Comparison of ENCODE assay signal across 10 mouse cellular contexts in genomic region chr19:46620016-46620808, GRCm38 (mm10). TPM values are rescaled to one million over a fixed set of nuclear protein-coding genes. Genes with fewer than 3 reads are reported as not detected.
DNase-seq lines count a peak whose midpoint lies in the region; ATAC-seq and TF ChIP-seq lines count a peak whose summit lies in the region.
"Had no signal": no experiment of that assay in that cellular context is flagged by ENCODE, and none has a peak within 500 bp of the region (broad histone marks: within the 10 kb centered on the region; RNA-seq: fewer than 3 reads in every experiment).

No protein-coding gene starts in this region.

- H3K4me2 ChIP-seq in forebrain, postnatal 0 days (ENCODE audit: low read depth) = no peak overlapping the region
- no peak overlapping the region for H3K4me2 ChIP-seq in forebrain, embryonic 14.5 days (ENCODE audit: low read length)
- no peak overlapping the region for H3K4me2 ChIP-seq in lung, embryonic 14.5 days
- H3K4me2 ChIP-seq: forebrain, embryonic 15.5 days had no signal

- H3K4me1 ChIP-seq in forebrain, postnatal 0 days (ENCODE audit: insufficient read depth) = peaks cover 25% of the 10 kb centered on the region; the same call in 1 of the 2 replicates
- H3K4me1 ChIP-seq in forebrain, embryonic 14.5 days (ENCODE audit: control insufficient read depth, insufficient read depth, low read length) = peaks cover 13% of the 10 kb centered on the region
- H3K4me1 ChIP-seq in lung, embryonic 14.5 days (ENCODE audit: insufficient read depth) = peaks cover 53% of the 10 kb centered on the region
- peaks cover 69% of the 10 kb centered on the region for H3K4me1 ChIP-seq in brown adipose tissue, adult 24 weeks (ENCODE audit: control insufficient read depth, insufficient read depth, insufficient read length, low read length)

- WGBS in forebrain, postnatal 0 days = 78% methylated on average over 14 of the region's 14 CpGs
- WGBS in forebrain, embryonic 14.5 days = 90% methylated on average over 14 of the region's 14 CpGs
- WGBS in lung, embryonic 14.5 days = 59% methylated on average over 14 of the region's 14 CpGs

- H3K27me3 ChIP-seq in forebrain, postnatal 0 days (ENCODE audit: insufficient read depth, low read length) = no peaks in the 10 kb centered on the region
- no peaks in the 10 kb centered on the region for H3K27me3 ChIP-seq in forebrain, embryonic 14.5 days (replicated peaks; ENCODE audit: control insufficient read depth, insufficient read depth, low read length)
- H3K27me3 ChIP-seq in lung, embryonic 14.5 days (ENCODE audit: insufficient read depth, low read length) = no peaks in the 10 kb centered on the region
- H3K27me3 ChIP-seq: forebrain, embryonic 15.5 days had no signal

- 0 out of 2 replicates have a peak, but pooled peaks have one; percentile 19 for ATAC-seq in forebrain, postnatal 0 days
- ATAC-seq in forebrain, embryonic 14.5 days = no peak
- ATAC-seq in lung, embryonic 14.5 days (ENCODE audit: insufficient read depth) = no peak
- ATAC-seq in megakaryocyte, adult 5-6 weeks (ENCODE audit: poor library complexity, severe bottlenecking) = peak; percentile 16; the same call in 1 of the 2 replicates
- ATAC-seq: forebrain, embryonic 15.5 days had no signal

- H3K9me3 ChIP-seq in forebrain, postnatal 0 days (ENCODE audit: low read length) = no peaks in the 10 kb centered on the region
- H3K9me3 ChIP-seq in forebrain, embryonic 14.5 days (replicated peaks; ENCODE audit: control insufficient read depth, low read length) = no peaks in the 10 kb centered on the region
- H3K9me3 ChIP-seq in lung, embryonic 14.5 days (ENCODE audit: low read depth, low read length) = no peaks in the 10 kb centered on the region
- H3K9me3 ChIP-seq: forebrain, embryonic 15.5 days had no signal

- no peak overlapping the region for H3K4me3 ChIP-seq in forebrain, postnatal 0 days (ENCODE audit: low read depth, low read length)
- no peak overlapping the region for H3K4me3 ChIP-seq in forebrain, embryonic 14.5 days (ENCODE audit: low read depth, low read length)
- H3K4me3 ChIP-seq in lung, embryonic 14.5 days (ENCODE audit: low read depth, low read length) = no peak overlapping the region
- H3K4me3 ChIP-seq in brown adipose tissue, adult 24 weeks (ENCODE audit: insufficient read depth, low read depth, low read length) = no peak overlapping the region
- H3K4me3 ChIP-seq: forebrain, embryonic 15.5 days had no signal

- H3K9ac ChIP-seq in forebrain, postnatal 0 days = no peak overlapping the region
- H3K9ac ChIP-seq in forebrain, embryonic 14.5 days (ENCODE audit: low read length) = no peak overlapping the region
- H3K9ac ChIP-seq in lung, embryonic 14.5 days = no peak overlapping the region
- H3K9ac ChIP-seq: forebrain, embryonic 15.5 days had no signal

- H3K36me3 ChIP-seq in forebrain, postnatal 0 days (ENCODE audit: insufficient read depth) = no peaks in the 10 kb centered on the region
- peaks cover 2% of the 10 kb centered on the region; the same call in 1 of the 2 replicates for H3K36me3 ChIP-seq in forebrain, embryonic 14.5 days (ENCODE audit: control insufficient read depth, insufficient read depth, low read length)
- H3K36me3 ChIP-seq in lung, embryonic 14.5 days (ENCODE audit: insufficient read depth) = peaks cover 4% of the 10 kb centered on the region; the same call in 1 of the 2 replicates

- H3K27ac ChIP-seq in forebrain, postnatal 0 days (ENCODE audit: low read depth, low read length) = no peak overlapping the region
- H3K27ac ChIP-seq in forebrain, embryonic 14.5 days (ENCODE audit: low read depth, low read length) = no peak overlapping the region
- H3K27ac ChIP-seq in lung, embryonic 14.5 days (ENCODE audit: low read depth) = peak overlapping the region; percentile 60
- peak overlapping the region; percentile 15; the same call in 1 of the 2 replicates for H3K27ac ChIP-seq in brown adipose tissue, adult 24 weeks (replicated peaks; ENCODE audit: low read depth, low read length)
- H3K27ac ChIP-seq: forebrain, embryonic 15.5 days had no signal

- DNase-seq in forebrain, postnatal 0 days = no peak
- no peak for DNase-seq in forebrain, embryonic 14.5 days (ENCODE audit: low spot score)
- DNase-seq in lung, embryonic 14.5 days = peak; percentile 64
- no peak for DNase-seq in lung, postnatal 25 days (ENCODE audit: low spot score)
- no peak for DNase-seq in ovary, postnatal 14 days (ENCODE audit: low spot score)
- DNase-seq in cerebellum, postnatal 4 days (ENCODE audit: low spot score in 2 of 2) = no peak

- no peak for TF ChIP-seq CTCF in forebrain, postnatal 0 days (IDR thresholded peaks at IDR 0.05; ENCODE audit: low read depth)
- no peak for TF ChIP-seq CTCF in lung, embryonic 14.5 days (IDR thresholded peaks at IDR 0.05; ENCODE audit: low read depth)

RNA-seq across cellular contexts. Expression of gene Wbp1l, which starts 21.3 kb away (rescaled TPM):
- total RNA-seq in forebrain, postnatal 0 days (2014; rRNA removed) = 32.6 and 37.0 TPM in 2 replicates
- polyA plus RNA-seq in forebrain, postnatal 0 days (2015; fragmentation: Nextera tagmentation; extraction: Ambion mirVana) = 16.4 and 25.4 TPM in 2 replicates
- 23.6 and 25.5 TPM in 2 replicates for polyA plus RNA-seq in forebrain, embryonic 14.5 days (2014; fragmentation: Nextera tagmentation; extraction: Ambion mirVana)
- 40.8 and 43.1 TPM in 2 replicates for polyA plus RNA-seq in lung, embryonic 14.5 days (2014; fragmentation: Nextera tagmentation; extraction: Ambion mirVana)
- polyA plus RNA-seq in brown adipose tissue, adult 24 weeks (2012; ENCODE audit: insufficient read depth, insufficient read length, missing spikeins) = 18.9 and 24.4 TPM in 2 replicates
- total RNA-seq in megakaryocyte, adult 5-6 weeks (2015) = 23.4 and 23.8 TPM in 2 replicates
- 36.9 and 39.8 TPM in 2 replicates for total RNA-seq in megakaryocyte, adult 5-6 weeks (2017)

RNA-seq across cellular contexts. Expression of gene Sfxn2, which starts 47.0 kb away (rescaled TPM):
- total RNA-seq in forebrain, postnatal 0 days (2014; rRNA removed) = 8.0 and 12.6 TPM in 2 replicates
- polyA plus RNA-seq in forebrain, postnatal 0 days (2015; fragmentation: Nextera tagmentation; extraction: Ambion mirVana) = 8.2 and 10.6 TPM in 2 replicates
- polyA plus RNA-seq in forebrain, embryonic 14.5 days (2014; fragmentation: Nextera tagmentation; extraction: Ambion mirVana) = 6.8 and 8.0 TPM in 2 replicates
- polyA plus RNA-seq in lung, embryonic 14.5 days (2014; fragmentation: Nextera tagmentation; extraction: Ambion mirVana) = 22.2 and 24.9 TPM in 2 replicates
- 3.8 and 6.4 TPM in 2 replicates for polyA plus RNA-seq in brown adipose tissue, adult 24 weeks (2012; ENCODE audit: insufficient read depth, insufficient read length, missing spikeins)
- total RNA-seq in megakaryocyte, adult 5-6 weeks (2015) = 5.2 and 6.6 TPM in 2 replicates
- total RNA-seq in megakaryocyte, adult 5-6 weeks (2017) = 7.7 and 9.6 TPM in 2 replicates

RNA-seq across cellular contexts. Expression of gene Arl3, which starts 47.2 kb away (rescaled TPM):
- 98.1 and 138 TPM in 2 replicates for total RNA-seq in forebrain, postnatal 0 days (2014; rRNA removed)
- polyA plus RNA-seq in forebrain, postnatal 0 days (2015; fragmentation: Nextera tagmentation; extraction: Ambion mirVana) = 184 and 202 TPM in 2 replicates
- polyA plus RNA-seq in forebrain, embryonic 14.5 days (2014; fragmentation: Nextera tagmentation; extraction: Ambion mirVana) = 159 and 164 TPM in 2 replicates
- 78.6 and 85.4 TPM in 2 replicates for polyA plus RNA-seq in lung, embryonic 14.5 days (2014; fragmentation: Nextera tagmentation; extraction: Ambion mirVana)
- 44.9 and 58.1 TPM in 2 replicates for polyA plus RNA-seq in brown adipose tissue, adult 24 weeks (2012; ENCODE audit: insufficient read depth, insufficient read length, missing spikeins)
- total RNA-seq in megakaryocyte, adult 5-6 weeks (2015) = 13.5 and 15.7 TPM in 2 replicates
- 13.2 and 21.6 TPM in 2 replicates for total RNA-seq in megakaryocyte, adult 5-6 weeks (2017)

RNA-seq across cellular contexts. Expression of gene Cyp17a1, which starts 52.8 kb away (rescaled TPM):
- total RNA-seq in forebrain, postnatal 0 days (2014; rRNA removed) = 0.08 TPM in 1 of 2 replicates, not detected in the other
- polyA plus RNA-seq in forebrain, postnatal 0 days (2015; fragmentation: Nextera tagmentation; extraction: Ambion mirVana) = not detected in 2 replicates
- polyA plus RNA-seq in forebrain, embryonic 14.5 days (2014; fragmentation: Nextera tagmentation; extraction: Ambion mirVana) = not detected in 2 replicates
- not detected in 2 replicates for polyA plus RNA-seq in lung, embryonic 14.5 days (2014; fragmentation: Nextera tagmentation; extraction: Ambion mirVana)
- not detected in 2 replicates for polyA plus RNA-seq in brown adipose tissue, adult 24 weeks (2012; ENCODE audit: insufficient read depth, insufficient read length, missing spikeins)
- total RNA-seq in megakaryocyte, adult 5-6 weeks (2015) = not detected in 2 replicates
- not detected in 2 replicates for total RNA-seq in megakaryocyte, adult 5-6 weeks (2017)
- polyA plus RNA-seq: forebrain, embryonic 15.5 days; limb, embryonic 11.5 days had no signal

Comparison
In these comparisons a context has a peak if more than half of its experiments do, and no peak if none do; other contexts are left out.
1. ATAC-seq: peak in forebrain, postnatal 0 days (single experiment) and megakaryocyte, adult 5-6 weeks (single experiment); none in forebrain, embryonic 14.5 days (single experiment) and lung, embryonic 14.5 days (single experiment).
2. H3K27ac ChIP-seq: peak in lung, embryonic 14.5 days (single experiment) and brown adipose tissue, adult 24 weeks (single experiment); none in forebrain, postnatal 0 days (single experiment) and forebrain, embryonic 14.5 days (single experiment).